Mouse (Mus musculus) neural tube, embryonic 13.5 days (tissue): ENCODE measurements around the gene Olfr70. TPM values are rescaled to one million over a fixed set of nuclear protein-coding genes. Genes with fewer than 3 reads are reported as not detected.
A peak's percentile ranks its signal among the peaks of the same experiment; 100 is the strongest.

Experiments used
- ATAC-seq: fragments of 200-750 bp; cut with Nextera tagmentation; 2 replicates; pipeline ENCODE4 v1.8.0; 2017; ENCODE audit warnings: low read depth, mild to moderate bottlenecking, moderate TSS enrichment, moderate library complexity
- H3K27ac ChIP-seq: fragments of 300-500 bp; sonication (generic); replicated peaks from 2 replicates; pipeline ENCODE4 v1.5.1; 2015; ENCODE audit warnings: moderate library complexity, mild to moderate bottlenecking, inconsistent platforms
- H3K27me3 ChIP-seq: fragments of 300-500 bp; sonication (generic); 2 replicates; pipeline ENCODE4 v1.6.1; 2015; ENCODE audit warnings: mild to moderate bottlenecking, inconsistent platforms
- H3K36me3 ChIP-seq: fragments of 300-500 bp; sonication (generic); 2 replicates; pipeline ENCODE4 v1.6.1; 2015; ENCODE audit warnings: mild to moderate bottlenecking, inconsistent platforms
- H3K4me1 ChIP-seq: fragments of 300-500 bp; sonication (generic); replicated peaks from 2 replicates; pipeline ENCODE4 v1.6.1; 2015; ENCODE audit warnings: inconsistent platforms
- H3K4me2 ChIP-seq: fragments of 300-500 bp; sonication (generic); 2 replicates; pipeline ENCODE4 v1.6.1; 2015; ENCODE audit warnings: inconsistent platforms, mild to moderate bottlenecking, moderate library complexity
- H3K4me3 ChIP-seq: fragments of 300-500 bp; sonication (generic); 2 replicates; pipeline ENCODE4 v1.5.1; 2015; ENCODE audit warnings: mild to moderate bottlenecking, inconsistent platforms
- H3K9ac ChIP-seq: fragments of 300-500 bp; sonication (generic); 2 replicates; pipeline ENCODE4 v1.6.1; 2015; ENCODE audit warnings: moderate library complexity, mild to moderate bottlenecking, inconsistent platforms
- H3K9me3 ChIP-seq: fragments of 300-500 bp; sonication (generic); 2 replicates; pipeline ENCODE4 v1.6.1; 2016; ENCODE audit warnings: inconsistent platforms
- WGBS: fragments of 180-500 bp; shearing (Covaris S2); methylation state at CpG from one replicate; pipeline ENCODE4 v1.1.7; 2015; 5-methylcytosine and 5-hydroxymethylcytosine counted together
- polyA plus RNA-seq: library from polyadenylated mRNA; unstranded; fragments of >200 nt; fragmentation: Nextera tagmentation; extraction: Ambion mirVana; gene quantifications from 2 replicates; pipeline ENCODE4 v1.2.1, GENCODE M21; 2015

Olfr70 gene
- polyA plus RNA-seq, 1 experiment from 2014 or later = not detected

- Histone ChIP-seq H3K27me3 (no peaks in the 10 kb centered on the region), H3K9ac (no peak overlapping the region), H3K36me3 (no peaks in the 10 kb centered on the region), H3K4me3 (no peak overlapping the region), H3K4me2 (no peak overlapping the region), H3K27ac (0 out of 2 replicates have a peak overlapping the region, but pooled peaks have one; percentile 5), H3K4me1 (peaks cover 8% of the 10 kb centered on the region; the same call in 1 of the 2 replicates), H3K9me3 (no peaks in the 10 kb centered on the region)
- WGBS = 73% methylated on average over 5 of the region's 5 CpGs
- ATAC-seq = no peak
Observed at GRCm38 (mm10) chr4:43728576-43728954, 28.0 kb upstream of the Olfr70 start.

GRCm38 (mm10) chr4:43727718-43728575 is 27.3 kb upstream of the Olfr70 start:
- no peak overlapping the region for H3K9ac ChIP-seq
- no peak overlapping the region for H3K4me2 ChIP-seq
- no peaks in the 10 kb centered on the region for H3K27me3 ChIP-seq
- no peaks in the 10 kb centered on the region for H3K36me3 ChIP-seq
- ATAC-seq = no peak
- H3K4me1 ChIP-seq = peaks cover 8% of the 10 kb centered on the region; the same call in 1 of the 2 replicates
- no peak overlapping the region for H3K4me3 ChIP-seq
- H3K9me3 ChIP-seq = no peaks in the 10 kb centered on the region
- 73% methylated on average over 7 of the region's 7 CpGs for WGBS
- 0 out of 2 replicates have a peak overlapping the region, but pooled peaks have one; percentile 5 for H3K27ac ChIP-seq

GRCm38 (mm10) chr4:43726995-43727394 is 26.4 kb upstream of the Olfr70 start, which contains the start of gene Hrct1:
TSS of gene Hrct1 (plus strand) at chr4:43727188.
- H3K4me3 ChIP-seq = no peak within 1 kb of the TSS
- no peak within 1 kb of the TSS for H3K27ac ChIP-seq
- no peak within 1 kb of the TSS for H3K4me2 ChIP-seq
- no peak within 1 kb of the TSS for H3K9ac ChIP-seq
- no peaks in the 10 kb centered on the region for H3K9me3 ChIP-seq
- H3K36me3 ChIP-seq = no peaks in the 10 kb centered on the region
- no peak for ATAC-seq
- 62% methylated on average over 3 of the region's 3 CpGs for WGBS
- peaks cover 8% of the 10 kb centered on the region; the same call in 1 of the 2 replicates for H3K4me1 ChIP-seq
- H3K27me3 ChIP-seq = no peaks in the 10 kb centered on the region

- 77% methylated on average over 12 of the region's 12 CpGs for WGBS
Observed at GRCm38 (mm10) chr4:43726228-43726993, 25.8 kb upstream of the Olfr70 start.

GRCm38 (mm10) chr4:43724764-43725163 is 24.2 kb upstream of the Olfr70 start:
- ATAC-seq = no peak
- no peaks in the 10 kb centered on the region for H3K9me3 ChIP-seq
- no peak overlapping the region for H3K27ac ChIP-seq
- peaks cover 13% of the 10 kb centered on the region; the same call in 1 of the 2 replicates for H3K4me1 ChIP-seq
- H3K4me3 ChIP-seq = no peak overlapping the region
- H3K9ac ChIP-seq = no peak overlapping the region
- no peak overlapping the region for H3K4me2 ChIP-seq
- 40% methylated on average over 1 of the region's 1 CpGs for WGBS
- no peaks in the 10 kb centered on the region for H3K27me3 ChIP-seq
- no peaks in the 10 kb centered on the region for H3K36me3 ChIP-seq

More at GRCm38 (mm10) chr4:43726228-43726993, 25.8 kb upstream of the Olfr70 start:
- no peak overlapping the region for H3K9ac ChIP-seq
- H3K27ac ChIP-seq = no peak overlapping the region
- no peaks in the 10 kb centered on the region for H3K27me3 ChIP-seq
- no peaks in the 10 kb centered on the region for H3K9me3 ChIP-seq
- no peak overlapping the region for H3K4me3 ChIP-seq
- H3K4me1 ChIP-seq = peaks cover 8% of the 10 kb centered on the region; the same call in 1 of the 2 replicates
- H3K36me3 ChIP-seq = no peaks in the 10 kb centered on the region
- no peak overlapping the region for H3K4me2 ChIP-seq
- no peak for ATAC-seq

GRCm38 (mm10) chr4:43722191-43722590 is 21.6 kb upstream of the Olfr70 start:
- 93% methylated on average over 4 of the region's 4 CpGs for WGBS
- no peaks in the 10 kb centered on the region for H3K27me3 ChIP-seq
- no peak for ATAC-seq

GRCm38 (mm10) chr4:43720491-43721228 is 20.1 kb upstream of the Olfr70 start:
- peak overlapping the region; percentile 54; the same call in 1 of the 2 replicates for H3K27ac ChIP-seq

More at GRCm38 (mm10) chr4:43722191-43722590, 21.6 kb upstream of the Olfr70 start:
- no peak overlapping the region for H3K27ac ChIP-seq
- no peaks in the 10 kb centered on the region for H3K9me3 ChIP-seq
- no peak overlapping the region for H3K4me2 ChIP-seq
- H3K36me3 ChIP-seq = no peaks in the 10 kb centered on the region
- peaks cover 8% of the 10 kb centered on the region; the same call in 1 of the 2 replicates for H3K4me1 ChIP-seq
- no peak overlapping the region for H3K4me3 ChIP-seq
- no peak overlapping the region for H3K9ac ChIP-seq

GRCm38 (mm10) chr4:43713652-43714219 is 13.1 kb upstream of the Olfr70 start:
- H3K36me3 ChIP-seq = no peaks in the 10 kb centered on the region
- H3K27ac ChIP-seq = no peak overlapping the region
- no peak overlapping the region for H3K4me2 ChIP-seq
- WGBS = 46% methylated on average over 7 of the region's 7 CpGs
- no peaks in the 10 kb centered on the region for H3K9me3 ChIP-seq
- peaks cover 6% of the 10 kb centered on the region; the same call in 1 of the 2 replicates for H3K4me1 ChIP-seq
- no peak overlapping the region for H3K4me3 ChIP-seq
- H3K27me3 ChIP-seq = no peaks in the 10 kb centered on the region
- H3K9ac ChIP-seq = no peak overlapping the region
- no peak for ATAC-seq

More at GRCm38 (mm10) chr4:43720491-43721228, 20.1 kb upstream of the Olfr70 start:
- ATAC-seq = no peak
- Histone ChIP-seq H3K4me2 (no peak overlapping the region), H3K4me1 (peaks cover 8% of the 10 kb centered on the region; the same call in 1 of the 2 replicates), H3K9me3 (no peaks in the 10 kb centered on the region), H3K9ac (no peak overlapping the region), H3K4me3 (no peak overlapping the region), H3K36me3 (no peaks in the 10 kb centered on the region), H3K27me3 (no peaks in the 10 kb centered on the region)
- WGBS = 35% methylated on average over 14 of the region's 16 CpGs

- Histone ChIP-seq H3K36me3 (no peaks in the 10 kb centered on the region), H3K4me3 (no peak overlapping the region), H3K9me3 (no peaks in the 10 kb centered on the region), H3K4me1 (peaks cover 6% of the 10 kb centered on the region; the same call in 1 of the 2 replicates), H3K9ac (no peak overlapping the region), H3K27me3 (no peaks in the 10 kb centered on the region), H3K27ac (no peak overlapping the region), H3K4me2 (no peak overlapping the region)
- ATAC-seq = no peak
- 0% methylated on average over 2 of the region's 2 CpGs for WGBS
Observed at GRCm38 (mm10) chr4:43711821-43712220, 11.2 kb upstream of the Olfr70 start.

- H3K4me1 ChIP-seq = peaks cover 6% of the 10 kb centered on the region; the same call in 1 of the 2 replicates
- WGBS = 80% methylated on average over 6 of the region's 6 CpGs
- no peaks in the 10 kb centered on the region for H3K9me3 ChIP-seq
- H3K27me3 ChIP-seq = no peaks in the 10 kb centered on the region
- H3K27ac ChIP-seq = no peak within 1 kb of the TSS
- no peak within 1 kb of the TSS for H3K4me3 ChIP-seq
- no peak within 1 kb of the TSS for H3K9ac ChIP-seq
- no peak for ATAC-seq
- no peak within 1 kb of the TSS for H3K4me2 ChIP-seq
- no peaks in the 10 kb centered on the region for H3K36me3 ChIP-seq
Observed at GRCm38 (mm10) chr4:43709869-43710268, 9.3 kb upstream of the Olfr70 start, which contains the start of gene Olfr71. TSS of gene Olfr71 (minus strand) at chr4:43710255.

- Histone ChIP-seq H3K4me1 (no peaks in the 10 kb centered on the region), H3K9me3 (no peaks in the 10 kb centered on the region), H3K27ac (no peak overlapping the region), H3K9ac (no peak overlapping the region), H3K36me3 (no peaks in the 10 kb centered on the region), H3K4me2 (no peak overlapping the region), H3K4me3 (no peak overlapping the region), H3K27me3 (no peaks in the 10 kb centered on the region)
- ATAC-seq = no peak
- WGBS = 84% methylated on average over 13 of the region's 13 CpGs
Observed at GRCm38 (mm10) chr4:43705991-43706390, 5.4 kb upstream of the Olfr70 start.
